Mouse (Mus musculus): ENCODE results near the gene Cox20. TPM values are rescaled to one million over a fixed set of nuclear protein-coding genes. Genes with fewer than 3 reads are reported as not detected.

Cox20 gene
- polyA plus RNA-seq, 1 experiment: 97.7 TPM

DNA sequence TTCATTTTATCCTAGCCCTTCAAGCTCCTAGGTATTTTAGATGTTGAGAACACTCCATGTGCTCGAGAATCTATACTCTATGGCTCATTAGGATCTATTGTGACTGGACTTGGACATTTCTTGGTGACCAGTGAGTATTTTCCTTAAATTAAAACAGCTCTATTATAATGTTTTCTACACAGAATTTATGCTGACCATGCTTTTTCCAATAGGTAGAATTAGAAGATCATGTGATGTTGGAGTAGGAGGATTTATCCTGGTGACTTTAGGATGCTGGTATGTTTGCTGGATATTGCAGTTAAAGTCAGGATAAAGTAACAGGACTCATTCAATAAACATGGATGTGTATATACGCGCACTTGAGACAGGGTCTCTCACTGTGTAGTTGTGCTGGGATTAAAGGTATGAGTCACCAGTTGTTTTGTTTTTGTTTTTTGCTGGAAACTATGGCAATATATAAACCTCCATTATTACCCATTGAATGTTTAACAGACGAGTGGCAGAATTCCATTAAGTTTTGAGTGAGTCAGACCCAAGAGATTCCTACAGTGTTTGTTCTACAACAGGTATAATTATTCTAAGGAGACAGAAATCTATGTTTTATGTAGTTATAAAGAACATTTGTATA is 2.9 kb downstream of the Cox20 start:
- no peak for TF ChIP-seq POLR2A (IDR thresholded peaks at IDR 0.05; ENCODE audit: borderline replicate concordance, insufficient read depth, low read length)
- TF ChIP-seq CTCF (IDR thresholded peaks at IDR 0.05; ENCODE audit: borderline replicate concordance, insufficient read depth, low read depth, low read length): no peak
- H3K4me3 ChIP-seq (replicated peaks; ENCODE audit: insufficient read depth, low read depth, low read length): no peak overlapping the region
- H3K27ac ChIP-seq (ENCODE audit: insufficient read depth, low read length): no peak overlapping the region
- WGBS: 46% methylated on average over 4 of the region's 4 CpGs
- H3K4me1 ChIP-seq (ENCODE audit: control insufficient read depth, insufficient read depth, low read length): peaks cover 9% of the 10 kb centered on the region; the same call in 1 of the 2 replicates
- DNase-seq: no peak
- H3K27me3 ChIP-seq (ENCODE audit: control insufficient read depth, insufficient read depth, low read length): no peaks in the 10 kb centered on the region

GRCm38 (mm10) chr1:178323235-178323634 is 4.3 kb downstream of the Cox20 start:
- DNase-seq: no peak
- Histone ChIP-seq H3K4me3 (replicated peaks; ENCODE audit: insufficient read depth, low read depth, low read length) (no peak overlapping the region), H3K27me3 (ENCODE audit: control insufficient read depth, insufficient read depth, low read length) (no peaks in the 10 kb centered on the region), H3K4me1 (ENCODE audit: control insufficient read depth, insufficient read depth, low read length) (peaks cover 9% of the 10 kb centered on the region; the same call in 1 of the 2 replicates), H3K27ac (ENCODE audit: insufficient read depth, low read length) (no peak overlapping the region)
- WGBS: 82% methylated on average over 1 of the region's 1 CpGs
- TF ChIP-seq POLR2A (IDR thresholded peaks at IDR 0.05; ENCODE audit: borderline replicate concordance, insufficient read depth, low read length) (no peak), CTCF (IDR thresholded peaks at IDR 0.05; ENCODE audit: borderline replicate concordance, insufficient read depth, low read depth, low read length) (no peak)

DNA sequence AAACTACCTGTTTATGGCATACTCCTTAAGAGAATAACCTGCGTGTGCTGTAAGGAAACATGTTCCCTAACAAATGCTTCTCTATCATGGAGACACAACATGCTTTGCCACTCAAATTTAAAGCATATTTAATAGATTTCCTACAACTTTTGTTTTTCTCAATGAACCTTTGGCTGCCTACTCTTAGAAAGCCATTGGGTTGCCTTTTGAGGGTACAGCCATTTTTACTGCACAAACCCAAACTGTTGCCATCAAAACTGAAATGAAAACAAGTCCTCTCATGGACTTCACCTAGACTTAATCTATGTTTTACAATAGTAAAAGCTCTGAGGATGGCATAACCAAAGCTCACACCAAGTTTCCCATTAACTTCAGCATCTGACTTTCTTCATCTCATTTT is 5.6 kb downstream of the Cox20 start:
- Histone ChIP-seq H3K27me3 (ENCODE audit: control insufficient read depth, insufficient read depth, low read length) (no peaks in the 10 kb centered on the region), H3K4me1 (ENCODE audit: control insufficient read depth, insufficient read depth, low read length) (peaks cover 9% of the 10 kb centered on the region; the same call in 1 of the 2 replicates), H3K27ac (ENCODE audit: insufficient read depth, low read length) (no peak overlapping the region), H3K4me3 (replicated peaks; ENCODE audit: insufficient read depth, low read depth, low read length) (no peak overlapping the region)
- WGBS: 92% methylated on average over 1 of the region's 1 CpGs
- DNase-seq: no peak
- no peak for TF ChIP-seq CTCF (IDR thresholded peaks at IDR 0.05; ENCODE audit: borderline replicate concordance, insufficient read depth, low read depth, low read length)
- no peak for TF ChIP-seq POLR2A (IDR thresholded peaks at IDR 0.05; ENCODE audit: borderline replicate concordance, insufficient read depth, low read length)

DNA sequence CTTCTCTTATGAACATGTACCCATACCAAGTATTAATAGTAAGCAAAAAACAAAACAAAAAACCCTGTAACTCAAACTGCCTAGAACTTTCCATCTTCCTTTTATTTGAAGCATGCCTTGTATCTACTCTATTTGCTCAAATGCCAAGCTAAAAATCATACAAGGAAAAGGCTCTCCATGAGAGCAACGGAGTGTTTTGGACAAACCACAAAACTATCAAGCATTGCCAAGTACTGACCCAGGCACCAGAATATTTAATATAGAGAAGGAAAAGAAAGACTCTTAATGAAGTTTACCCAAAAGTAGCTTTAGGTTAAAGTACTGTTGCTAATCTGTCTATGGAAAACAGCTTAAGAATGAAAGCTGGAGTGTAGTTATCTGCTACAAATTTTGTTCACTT is 7.4 kb downstream of the Cox20 start:
- H3K27me3 ChIP-seq (ENCODE audit: control insufficient read depth, insufficient read depth, low read length): no peaks in the 10 kb centered on the region
- 2% methylated on average over 1 of the region's 1 CpGs for WGBS
- H3K4me1 ChIP-seq (ENCODE audit: control insufficient read depth, insufficient read depth, low read length): peaks cover under 1% of the 10 kb centered on the region; the same call in 1 of the 2 replicates
- DNase-seq: no peak
- TF ChIP-seq POLR2A (IDR thresholded peaks at IDR 0.05; ENCODE audit: borderline replicate concordance, insufficient read depth, low read length): no peak
- no peak for TF ChIP-seq CTCF (IDR thresholded peaks at IDR 0.05; ENCODE audit: borderline replicate concordance, insufficient read depth, low read depth, low read length)
- H3K27ac ChIP-seq (ENCODE audit: insufficient read depth, low read length): no peak overlapping the region
- H3K4me3 ChIP-seq (replicated peaks; ENCODE audit: insufficient read depth, low read depth, low read length): no peak overlapping the region

DNA sequence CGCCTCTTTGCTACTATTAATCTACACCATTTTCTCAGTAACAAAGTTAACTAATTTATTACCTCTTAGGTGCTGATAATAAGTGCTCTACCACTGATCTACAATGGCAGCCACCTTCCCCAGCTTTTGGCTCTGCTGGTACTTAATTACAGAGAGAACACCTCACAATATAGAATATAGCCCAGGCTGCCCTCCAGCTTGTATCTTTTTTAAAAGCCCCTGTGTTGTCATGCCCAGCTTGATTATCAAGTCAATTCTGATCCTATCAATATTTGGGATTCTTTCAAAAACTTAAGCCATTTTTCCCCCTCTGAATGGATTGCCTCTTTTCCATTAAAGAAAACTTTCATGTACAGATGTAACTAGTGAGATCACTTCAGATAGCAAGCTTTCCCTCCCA is 8.0 kb downstream of the Cox20 start:
- DNase-seq: no peak
- Histone ChIP-seq H3K27me3 (ENCODE audit: control insufficient read depth, insufficient read depth, low read length) (no peaks in the 10 kb centered on the region), H3K27ac (ENCODE audit: insufficient read depth, low read length) (no peak overlapping the region), H3K4me3 (replicated peaks; ENCODE audit: insufficient read depth, low read depth, low read length) (no peak overlapping the region), H3K4me1 (ENCODE audit: control insufficient read depth, insufficient read depth, low read length) (no peaks in the 10 kb centered on the region; the same call in 1 of the 2 replicates)
- TF ChIP-seq POLR2A (IDR thresholded peaks at IDR 0.05; ENCODE audit: borderline replicate concordance, insufficient read depth, low read length) (no peak), CTCF (IDR thresholded peaks at IDR 0.05; ENCODE audit: borderline replicate concordance, insufficient read depth, low read depth, low read length) (no peak)
- WGBS: 82% methylated on average over 1 of the region's 1 CpGs

DNA sequence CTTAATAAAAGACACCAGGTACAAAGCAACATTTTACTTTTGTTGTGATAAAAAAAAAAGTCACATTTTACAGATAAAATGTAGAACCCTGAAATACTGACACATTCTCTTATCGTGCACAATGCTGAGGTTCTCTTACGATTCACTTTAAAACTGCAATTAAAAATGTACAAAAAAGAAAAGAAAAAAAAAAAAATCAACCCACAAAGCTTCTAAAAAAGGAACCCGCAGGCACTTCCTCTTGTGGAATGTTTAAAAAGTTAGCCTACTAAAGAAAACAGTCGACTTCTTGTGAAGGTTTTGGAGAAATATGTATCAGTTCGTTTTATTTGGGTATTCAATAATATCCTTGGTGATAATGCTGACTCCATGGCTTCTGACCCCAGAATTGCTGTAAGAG is 10.1 kb downstream of the Cox20 start:
- no peak for TF ChIP-seq POLR2A (IDR thresholded peaks at IDR 0.05; ENCODE audit: borderline replicate concordance, insufficient read depth, low read length)
- TF ChIP-seq CTCF (IDR thresholded peaks at IDR 0.05; ENCODE audit: borderline replicate concordance, insufficient read depth, low read depth, low read length): no peak
- no peak for DNase-seq
- Histone ChIP-seq H3K27ac (ENCODE audit: insufficient read depth, low read length) (no peak overlapping the region), H3K4me1 (ENCODE audit: control insufficient read depth, insufficient read depth, low read length) (peaks cover 6% of the 10 kb centered on the region; the same call in 1 of the 2 replicates), H3K4me3 (replicated peaks; ENCODE audit: insufficient read depth, low read depth, low read length) (no peak overlapping the region), H3K27me3 (ENCODE audit: control insufficient read depth, insufficient read depth, low read length) (no peaks in the 10 kb centered on the region)
- 63% methylated on average over 5 of the region's 5 CpGs for WGBS

DNA sequence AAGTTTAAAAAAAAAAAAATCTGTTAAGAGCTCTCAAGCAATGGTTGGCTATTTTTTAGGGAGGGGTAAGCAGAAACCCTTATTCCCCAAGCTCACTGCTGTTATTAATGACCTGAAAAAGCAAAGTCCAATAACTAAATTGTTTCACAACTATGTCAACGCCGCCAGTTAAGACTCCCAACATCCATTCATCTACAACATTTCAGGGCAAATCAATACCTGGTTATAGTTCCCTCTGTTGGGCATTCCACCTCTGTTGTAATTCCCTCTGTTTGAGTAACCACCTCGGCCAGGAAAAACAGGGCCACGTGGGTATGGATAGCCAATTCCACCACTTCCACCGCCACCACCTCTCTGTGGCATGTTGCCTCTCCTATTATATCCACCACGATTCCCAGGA is 11.0 kb downstream of the Cox20 start:
- H3K27me3 ChIP-seq (ENCODE audit: control insufficient read depth, insufficient read depth, low read length): no peaks in the 10 kb centered on the region
- no peak for DNase-seq
- no peak overlapping the region for H3K4me3 ChIP-seq (replicated peaks; ENCODE audit: insufficient read depth, low read depth, low read length)
- 31% methylated on average over 6 of the region's 6 CpGs for WGBS
- no peak overlapping the region for H3K27ac ChIP-seq (ENCODE audit: insufficient read depth, low read length)
- no peak for TF ChIP-seq POLR2A (IDR thresholded peaks at IDR 0.05; ENCODE audit: borderline replicate concordance, insufficient read depth, low read length)
- TF ChIP-seq CTCF (IDR thresholded peaks at IDR 0.05; ENCODE audit: borderline replicate concordance, insufficient read depth, low read depth, low read length): no peak
- H3K4me1 ChIP-seq (ENCODE audit: control insufficient read depth, insufficient read depth, low read length): peaks cover 6% of the 10 kb centered on the region; the same call in 1 of the 2 replicates

GRCm38 (mm10) chr1:178335860-178336261 is 16.9 kb downstream of the Cox20 start:
- H3K4me3 ChIP-seq (replicated peaks; ENCODE audit: insufficient read depth, low read depth, low read length): peak overlapping the region; percentile 82
- H3K4me1 ChIP-seq (ENCODE audit: control insufficient read depth, insufficient read depth, low read length): peaks cover 6% of the 10 kb centered on the region; the same call in 1 of the 2 replicates
- H3K27ac ChIP-seq (ENCODE audit: insufficient read depth, low read length): no peak overlapping the region
- under 1% methylated on average over 16 of the region's 16 CpGs for WGBS
- DNase-seq: peak; percentile 25 to 27
- H3K27me3 ChIP-seq (ENCODE audit: control insufficient read depth, insufficient read depth, low read length): no peaks in the 10 kb centered on the region
- TF ChIP-seq CTCF (IDR thresholded peaks at IDR 0.05; ENCODE audit: borderline replicate concordance, insufficient read depth, low read depth, low read length) (no peak), POLR2A (IDR thresholded peaks at IDR 0.05; ENCODE audit: borderline replicate concordance, insufficient read depth, low read length) (no peak)

Measured in cerebellum, adult 2 months (tissue).